ENCODE assay signal across 8 mouse cellular contexts in the genomic region with DNA sequence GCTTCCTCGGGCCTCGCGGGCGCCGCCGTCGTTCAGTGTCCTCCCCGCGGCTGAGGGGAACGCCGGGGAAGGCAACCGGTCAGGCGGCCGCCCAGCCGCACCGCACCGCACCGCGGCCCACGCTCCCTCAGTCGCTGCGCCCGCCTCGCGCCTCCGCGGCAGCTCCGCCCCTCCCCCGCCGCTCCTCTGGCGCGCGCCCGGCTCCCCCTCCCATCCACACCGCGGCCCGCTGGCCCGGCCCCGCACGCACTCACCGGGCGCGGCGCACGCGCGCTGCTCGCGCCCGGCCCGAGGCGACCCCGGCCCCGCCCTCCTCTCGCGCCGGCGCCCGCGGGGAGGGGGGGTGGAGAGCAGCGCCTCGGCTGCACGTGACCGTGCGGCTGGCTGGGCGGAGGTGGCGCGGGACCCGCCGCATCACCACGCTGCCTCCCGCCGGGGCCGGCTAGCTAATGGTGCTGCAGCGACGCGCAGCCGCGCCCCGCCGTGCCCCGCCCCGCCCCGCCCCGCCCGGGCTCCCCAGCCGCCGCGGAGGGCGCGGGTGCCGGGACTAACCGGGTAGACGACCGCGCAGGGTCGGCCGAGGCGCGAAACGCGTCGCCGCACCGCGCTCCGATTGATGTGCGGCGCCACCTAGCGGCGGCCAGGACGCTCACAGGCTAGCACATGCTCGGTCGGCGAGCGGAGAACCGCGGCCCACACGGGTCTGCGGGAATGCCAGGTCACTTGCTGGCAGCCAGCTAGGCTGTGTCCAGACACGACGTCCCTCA. TPM values are rescaled to one million over a fixed set of nuclear protein-coding genes. Genes with fewer than 3 reads are reported as not detected.
DNase-seq lines count a peak whose midpoint lies in the region; ATAC-seq lines count a peak whose summit lies in the region.

Rev1 (minus strand) TSS at position 301 of the 767 bp plus-strand sequence.

- peak; percentile 96 for ATAC-seq in hindbrain, embryonic 15.5 days (ENCODE audit: low FRiP score, low read depth)

- WGBS in hindbrain, embryonic 15.5 days, result under 1% methylated on average over 82 of the region's 122 CpGs

- no peaks in the 10 kb centered on the region for H3K36me3 ChIP-seq in hindbrain, embryonic 15.5 days

- H3K9ac ChIP-seq in hindbrain, embryonic 15.5 days, result peak within 1 kb of the TSS; percentile 83

- peaks cover 29% of the 10 kb centered on the region for H3K4me1 ChIP-seq in hindbrain, embryonic 15.5 days (replicated peaks)

- no peaks in the 10 kb centered on the region for H3K9me3 ChIP-seq in hindbrain, embryonic 15.5 days

- H3K4me3 ChIP-seq in hindbrain, embryonic 15.5 days, result peak within 1 kb of the TSS; percentile 94

- no peaks in the 10 kb centered on the region for H3K27me3 ChIP-seq in hindbrain, embryonic 15.5 days

- H3K27ac ChIP-seq in hindbrain, embryonic 15.5 days (replicated peaks), result peak within 1 kb of the TSS; percentile 94

- DNase-seq in WW6 (ENCODE audit: low read depth, low spot score), result peak; percentile 60
- peak; percentile 94 to 98 for DNase-seq in cerebellum, postnatal 36 days
- peak; percentile 93 to 95 for DNase-seq in frontal cortex, postnatal 36 days (ENCODE audit: low spot score in 2 of 2)
- DNase-seq in left cerebral cortex, adult 11 months (ENCODE audit: low spot score), result peak; percentile 93
- DNase-seq in lung, postnatal 36 days, result peak; percentile 92
- DNase-seq in retina, embryonic 14.5 days (ENCODE audit: low spot score), result peak; percentile 92
- DNase-seq in thymus, postnatal 36 days, result peak; percentile 91 to 93

- peak within 1 kb of the TSS; percentile 60 for H3K4me2 ChIP-seq in hindbrain, embryonic 15.5 days

RNA-seq across cellular contexts. Expression of gene Rev1, which starts in this region (rescaled TPM):
- polyA plus RNA-seq in hindbrain, embryonic 15.5 days (2015; fragmentation: Nextera tagmentation; extraction: Ambion mirVana), result 35.2 and 36.3 TPM in 2 replicates

Comparison
In these comparisons a context has a peak if more than half of its experiments do, and no peak if none do; other contexts are left out.
1. Peak in every context shown above with its lines: DNase-seq, ATAC-seq, H3K4me3 ChIP-seq and H3K27ac ChIP-seq.